Mouse (Mus musculus): Measurements from ENCODE around the gene Olfr625-ps1. TPM values are rescaled to one million over a fixed set of nuclear protein-coding genes. Genes with fewer than 3 reads are reported as not detected.
"Not testable (repeated sequence)": the region's sequence is repeated elsewhere in the genome, so short reads cannot be mapped to it uniquely, and the experiment has no call there.

Gene Olfr625-ps1
- not detected for total RNA-seq (2021)

GRCm38 (mm10) chr7:103682420-103682819, at the start of gene Olfr625-ps1:
TSS of gene Olfr625-ps1 (plus strand) at chr7:103682720.
- intact Hi-C loops (cut with DNase I), result no loop called here
- DNase-seq, result no peak

GRCm38 (mm10) chr7:103636795-103637194, 45.7 kb upstream of the Olfr625-ps1 start:
- no peak for DNase-seq
- intact Hi-C loops (cut with DNase I), result no loop called here

- intact Hi-C loops (cut with DNase I), result no loop called here
- DNase-seq, result no peak
These were observed 39.9 kb upstream of the Olfr625-ps1 start, which contains the start of gene Olfr622 for GRCm38 (mm10) chr7:103642602-103643001. TSS of gene Olfr622 (minus strand) at chr7:103642702.

- no peak for DNase-seq
- intact Hi-C loops (cut with DNase I), result no loop called here
These were observed 38.5 kb upstream of the Olfr625-ps1 start for GRCm38 (mm10) chr7:103644070-103644469.

GRCm38 (mm10) chr7:103663598-103663997, 18.9 kb upstream of the Olfr625-ps1 start, which contains the start of gene Olfr623:
TSS of gene Olfr623 (minus strand) at chr7:103663698.
- intact Hi-C loops (cut with DNase I), result no loop called here
- DNase-seq, result no peak

GRCm38 (mm10) chr7:103671091-103671490, 11.4 kb upstream of the Olfr625-ps1 start, which contains the start of gene Olfr624:
TSS of gene Olfr624 (minus strand) at chr7:103671191.
- intact Hi-C loops (cut with DNase I), result no loop called here
- DNase-seq, result no peak

GRCm38 (mm10) chr7:103699469-103699868, 16.9 kb downstream of the Olfr625-ps1 start:
- DNase-seq, result no peak
- intact Hi-C loops (cut with DNase I), result no loop called here

GRCm38 (mm10) chr7:103712024-103712423, 29.5 kb downstream of the Olfr625-ps1 start:
- intact Hi-C loops (cut with DNase I), result no loop called here
- DNase-seq, result no peak

GRCm38 (mm10) chr7:103714371-103714770, 31.9 kb downstream of the Olfr625-ps1 start, which contains the start of gene Olfr243:
TSS of gene Olfr243 (plus strand) at chr7:103714671.
- intact Hi-C loops (cut with DNase I), result no loop called here
- DNase-seq, result no peak

- DNase-seq; intact Hi-C loops (cut with DNase I): not testable (repeated sequence)
These were observed 33.9 kb downstream of the Olfr625-ps1 start for GRCm38 (mm10) chr7:103716398-103716797.

- no peak for DNase-seq
- intact Hi-C loops (cut with DNase I), result no loop called here
These were observed 47.6 kb downstream of the Olfr625-ps1 start, which contains the start of gene Olfr628 for GRCm38 (mm10) chr7:103730074-103730473. TSS of gene Olfr628 (plus strand) at chr7:103730374.

Other genes with a start within 250 kb of the Olfr625-ps1 start
- gene Olfr605, start 237.3 kb upstream of the Olfr625-ps1 start, total RNA-seq (2021), result not detected
- gene Olfr606, start 233.7 kb upstream of the Olfr625-ps1 start, total RNA-seq (2021), result not detected
- gene Olfr607, start 218.6 kb upstream of the Olfr625-ps1 start, total RNA-seq (2021), result not detected
- gene Olfr608, start 212.8 kb upstream of the Olfr625-ps1 start, total RNA-seq (2021), result not detected
- not detected for gene Olfr609, start 184.7 kb upstream of the Olfr625-ps1 start, total RNA-seq (2021)
- not detected for gene Olfr610, start 170.6 kb upstream of the Olfr625-ps1 start, total RNA-seq (2021)
- gene Olfr611, start 161.9 kb upstream of the Olfr625-ps1 start, total RNA-seq (2021), result not detected
- not detected for gene Olfr612, start 140.0 kb upstream of the Olfr625-ps1 start, total RNA-seq (2021)
- gene Olfr613, start 134.6 kb upstream of the Olfr625-ps1 start, total RNA-seq (2021), result not detected
- gene Olfr615, start 126.6 kb upstream of the Olfr625-ps1 start, total RNA-seq (2021), result not detected
- not detected for gene Olfr616, start 113.6 kb upstream of the Olfr625-ps1 start, total RNA-seq (2021)
- gene Olfr617, start 109.7 kb upstream of the Olfr625-ps1 start, total RNA-seq (2021), result not detected
- gene Olfr618, start 92.6 kb upstream of the Olfr625-ps1 start, total RNA-seq (2021), result not detected
- gene Olfr619, start 82.1 kb upstream of the Olfr625-ps1 start, total RNA-seq (2021), result not detected
- gene Olfr620, start 70.2 kb upstream of the Olfr625-ps1 start, total RNA-seq (2021), result not detected
- gene Olfr622, start 40.0 kb upstream of the Olfr625-ps1 start, total RNA-seq (2021), result not detected
- not detected for gene Olfr623, start 19.0 kb upstream of the Olfr625-ps1 start, total RNA-seq (2021)
- gene Olfr624, start 11.5 kb upstream of the Olfr625-ps1 start, total RNA-seq (2021), result under 1 TPM in 1 of 2 experiments, not detected in 1; 0.08 TPM
- gene Olfr243, start 32.0 kb downstream of the Olfr625-ps1 start, total RNA-seq (2021), result not detected
- not detected for gene Olfr628, start 47.7 kb downstream of the Olfr625-ps1 start, total RNA-seq (2021)
- gene Olfr629, start 62.2 kb downstream of the Olfr625-ps1 start, total RNA-seq (2021), result not detected
- not detected for gene Olfr630, start 74.6 kb downstream of the Olfr625-ps1 start, total RNA-seq (2021)
- gene Olfr69, start 88.9 kb downstream of the Olfr625-ps1 start, total RNA-seq (2021), result not detected
- gene Olfr68, start 97.0 kb downstream of the Olfr625-ps1 start, total RNA-seq (2021), result not detected
- not detected for gene Olfr67, start 109.1 kb downstream of the Olfr625-ps1 start, total RNA-seq (2021)
- 10 to 100 TPM in 1 of 2 experiments, 1 to 10 TPM in 1; 8.8 to 20.4 TPM for gene Hbb-bt, start 131.3 kb downstream of the Olfr625-ps1 start, total RNA-seq (2021)
- 100 to 1,000 TPM in 1 of 2 experiments, 10 to 100 TPM in 1; 41.0 to 135 TPM for gene Hbb-bs, start 145.4 kb downstream of the Olfr625-ps1 start, total RNA-seq (2021)
- gene Hbb-bh2, start 157.8 kb downstream of the Olfr625-ps1 start, total RNA-seq (2021), result not detected
- gene Hbb-bh1, start 160.4 kb downstream of the Olfr625-ps1 start, total RNA-seq (2021), result not detected
- gene Hbb-y, start 170.5 kb downstream of the Olfr625-ps1 start, total RNA-seq (2021), result not detected
- not detected for gene Olfr66, start 203.5 kb downstream of the Olfr625-ps1 start, total RNA-seq (2021)
- not detected for gene Olfr64, start 211.8 kb downstream of the Olfr625-ps1 start, total RNA-seq (2021)
- not detected for gene Olfr65, start 220.8 kb downstream of the Olfr625-ps1 start, total RNA-seq (2021)
- not detected for gene Olfr631, start 246.1 kb downstream of the Olfr625-ps1 start, total RNA-seq (2021)